In genomic region chr10:4849881-4850280, GRCm38 (mm10) we compare ENCODE assay signal across 24 mouse cellular contexts.
A peak's percentile ranks its signal among the peaks of the same experiment; 100 is the strongest.
DNase-seq lines count a peak whose midpoint lies in the region; ATAC-seq and TF ChIP-seq lines count a peak whose summit lies in the region.
"Had no signal": no experiment of that assay in that cellular context is flagged by ENCODE, and none has a peak within 500 bp of the region (broad histone marks: within the 10 kb centered on the region; RNA-seq: fewer than 3 reads in every experiment).

No protein-coding gene starts in this region.

- no peak for TF ChIP-seq CTCF in CH12.LX (conservative IDR thresholded peaks at IDR 0.05 in 1 of 2, IDR thresholded peaks at IDR 0.05 in 1 of 2; ENCODE audit: low read depth in 2 of 2, low read length in 2 of 2)
- peak; percentile 48 for TF ChIP-seq CTCF in left cerebral cortex, adult 2 months (IDR thresholded peaks at IDR 0.05)

- dilution Hi-C loops in CH12.LX (cut with MboI; ENCODE audit: extremely low pct_ligation_motif_present, extremely low pct_unique_long_range_greater_than_20kb, low sequenced_read_pairs): no loop called here

- no peak overlapping the region for H3K4me3 ChIP-seq in CH12.LX (replicated peaks in 1 of 3; ENCODE audit: low read depth in 2 of 3, low read length in 2 of 3, poor library complexity in 1 of 3)
- no peak overlapping the region for H3K4me3 ChIP-seq in left cerebral cortex, adult 2 months
- H3K4me3 ChIP-seq: embryonic facial prominence, embryonic 12.5 days; forebrain, embryonic 12.5 days; gastrocnemius, adult 2 months; heart, embryonic 13.5 days; hindbrain, embryonic 15.5 days had no signal

- peak; percentile 99 for ATAC-seq in frontal cortex, adult (ENCODE audit: low TSS enrichment)
- ATAC-seq: activated CD4-positive, CD25-positive, alpha-beta regulatory T cell, adult 4 months; CD4-positive, CD25-positive, alpha-beta regulatory T cell, adult 4 months; forebrain, embryonic 16.5 days; Patski had no signal

- no peaks in the 10 kb centered on the region for H3K9me3 ChIP-seq in CH12.LX (replicated peaks; ENCODE audit: low read length)
- H3K9me3 ChIP-seq: embryonic facial prominence, embryonic 12.5 days; forebrain, embryonic 12.5 days; heart, embryonic 13.5 days; hindbrain, embryonic 15.5 days had no signal

- DNase-seq in frontal cortex, postnatal 10 days (ENCODE audit: low spot score in 2 of 2): no peak
- peak; percentile 10 to 31 for DNase-seq in left cerebral cortex, adult 18-20 months (ENCODE audit: low spot score in 2 of 2)
- DNase-seq in left cerebral cortex, postnatal 4 days: no peak
- DNase-seq in CH12.LX (ENCODE audit: extremely low read depth): no peak
- DNase-seq in left cerebral cortex, adult 2 months (ENCODE audit: extremely low spot score in 1 of 2, low spot score in 2 of 2): peak in 1 of 2 experiments; percentile 16
- DNase-seq in kidney, postnatal 36 days: no peak
- no peak for DNase-seq in cerebellum, postnatal 10 days
- DNase-seq: adrenal gland, adult 2 months; adrenal gland, postnatal 25 days; B cell, adult 2 months; cerebellum, adult 2 months; cerebellum, postnatal 14 days; gastrocnemius, adult 2 months; gastrocnemius, postnatal 25 days; heart, postnatal 36 days had no signal

- no peaks in the 10 kb centered on the region; a peak in 1 of 4 replicates for H3K4me1 ChIP-seq in CH12.LX (ENCODE audit: control insufficient read depth in 1 of 2, insufficient read depth in 2 of 2)
- H3K4me1 ChIP-seq: embryonic facial prominence, embryonic 12.5 days; forebrain, embryonic 12.5 days; heart, embryonic 13.5 days; hindbrain, embryonic 15.5 days had no signal

- no peaks in the 10 kb centered on the region for H3K36me3 ChIP-seq in CH12.LX (replicated peaks in 1 of 2; ENCODE audit: control insufficient read depth in 1 of 2, insufficient read depth in 1 of 2, low read length in 1 of 2)
- H3K36me3 ChIP-seq: embryonic facial prominence, embryonic 12.5 days; forebrain, embryonic 12.5 days; heart, embryonic 13.5 days; hindbrain, embryonic 15.5 days had no signal

- no peak overlapping the region for H3K9ac ChIP-seq in CH12.LX (ENCODE audit: insufficient read depth, low read depth)
- H3K9ac ChIP-seq: embryonic facial prominence, embryonic 12.5 days; forebrain, embryonic 12.5 days; heart, embryonic 13.5 days; hindbrain, embryonic 15.5 days had no signal

- TF ChIP-seq EP300 in CH12.LX (IDR thresholded peaks at IDR 0.05; ENCODE audit: low read length): no peak

- H3K4me2 ChIP-seq in CH12.LX (ENCODE audit: insufficient read depth, low read depth, poor library complexity, severe bottlenecking): no peak overlapping the region
- H3K4me2 ChIP-seq: embryonic facial prominence, embryonic 12.5 days; forebrain, embryonic 12.5 days; heart, embryonic 13.5 days; hindbrain, embryonic 15.5 days had no signal

- H3K79me2 ChIP-seq in CH12.LX (replicated peaks; ENCODE audit: control insufficient read depth, extremely low read depth, insufficient read depth, poor library complexity, severe bottlenecking): no peaks in the 10 kb centered on the region

- in situ Hi-C loops in CH12.LX (cut with MboI; ENCODE audit: low pct_ligation_motif_present, low pct_unique_long_range_greater_than_20kb, low sequenced_read_pairs): no loop called here

- H3K27ac ChIP-seq in CH12.LX (ENCODE audit: insufficient read depth, low read depth): no peak overlapping the region
- no peak overlapping the region for H3K27ac ChIP-seq in left cerebral cortex, adult 2 months
- H3K27ac ChIP-seq: embryonic facial prominence, embryonic 12.5 days; forebrain, embryonic 12.5 days; gastrocnemius, adult 2 months; heart, embryonic 13.5 days; hindbrain, embryonic 15.5 days had no signal

- intact Hi-C loops in left cerebral cortex, postnatal 4 days (cut with DNase I): no loop called here
- intact Hi-C loops in left cerebral cortex, adult 2 months (cut with DNase I): loop anchor here (5.0 kb wide), 1 partner anchor 167 kb away; no protein-coding TSS in a partner anchor

- peak; percentile 16 for TF ChIP-seq RAD21 in CH12.LX (IDR thresholded peaks at IDR 0.05; ENCODE audit: low read depth, low read length)

- no peaks in the 10 kb centered on the region for H3K27me3 ChIP-seq in CH12.LX (replicated peaks)
- H3K27me3 ChIP-seq: embryonic facial prominence, embryonic 12.5 days; forebrain, embryonic 12.5 days; heart, embryonic 13.5 days; hindbrain, embryonic 15.5 days; Patski had no signal

- no peak for TF ChIP-seq POLR2A in CH12.LX (IDR thresholded peaks at IDR 0.05; ENCODE audit: low read depth, low read length)

TF ChIP-seq in CH12.LX, 34 proteins besides CTCF, POLR2A, EP300 and RAD21:
- TF ChIP-seq CHD2 (IDR thresholded peaks at IDR 0.05; ENCODE audit: low read length): no peak
- no peak for TF ChIP-seq POLR2AphosphoS2 (IDR thresholded peaks at IDR 0.05; ENCODE audit: low read depth, low read length)
- TF ChIP-seq RCOR1 (conservative IDR thresholded peaks at IDR 0.05; ENCODE audit: low read depth, low read length): no peak
- no peak for TF ChIP-seq UBTF (IDR thresholded peaks at IDR 0.05; ENCODE audit: low read depth, low read length)
- no peak for TF ChIP-seq MAFK (IDR thresholded peaks at IDR 0.05; ENCODE audit: insufficient replicate concordance, low read length)
- TF ChIP-seq MEF2A (IDR thresholded peaks at IDR 0.05; ENCODE audit: borderline replicate concordance, low read depth, low read length): no peak
- no peak for TF ChIP-seq BHLHE40 (IDR thresholded peaks at IDR 0.05; ENCODE audit: low read depth, low read length)
- TF ChIP-seq ZMIZ1 (IDR thresholded peaks at IDR 0.05; ENCODE audit: low read depth, low read length): no peak
- no peak for TF ChIP-seq GABPA (IDR thresholded peaks at IDR 0.05; ENCODE audit: insufficient replicate concordance, low read depth, low read length)
- no peak for TF ChIP-seq ZC3H11A (IDR thresholded peaks at IDR 0.05; ENCODE audit: low read depth, low read length)
- no peak for TF ChIP-seq PAX5 (IDR thresholded peaks at IDR 0.05; ENCODE audit: low read length)
- no peak for TF ChIP-seq ELF1 (IDR thresholded peaks at IDR 0.05; ENCODE audit: low read depth, low read length)
- no peak for TF ChIP-seq TBP (conservative IDR thresholded peaks at IDR 0.05; ENCODE audit: low read depth, low read length)
- TF ChIP-seq TCF12 (IDR thresholded peaks at IDR 0.05; ENCODE audit: low read depth, low read length): no peak
- TF ChIP-seq ETS1 (conservative IDR thresholded peaks at IDR 0.05; ENCODE audit: low read depth, low read length): no peak
- no peak for TF ChIP-seq E2F4 (IDR thresholded peaks at IDR 0.05; ENCODE audit: insufficient replicate concordance, low read depth, low read length)

Comparison
In these comparisons a context has a peak if more than half of its experiments do, and no peak if none do; other contexts are left out.
1. DNase-seq: peak in left cerebral cortex, adult 18-20 months (2 of 2); none in frontal cortex, postnatal 10 days (0 of 2), left cerebral cortex, postnatal 4 days (single experiment), CH12.LX (single experiment), kidney, postnatal 36 days (0 of 2) and cerebellum, postnatal 10 days (0 of 2).